Mouse (Mus musculus) limb, embryonic 14.5 days (tissue): ENCODE data around the gene Clec3a. TPM values are rescaled to one million over a fixed set of nuclear protein-coding genes. Genes with fewer than 3 reads are reported as not detected.

ENCODE experiments used
- ATAC-seq: fragments of 200-750 bp; cut with Nextera tagmentation; 2 replicates; pipeline ENCODE4 v1.8.0; 2017; ENCODE audit warnings: low read depth, moderate number of reproducible peaks, moderate TSS enrichment; ENCODE audit not compliant: low FRiP score
- DNase-seq: peaks from one replicate; pipeline ENCODE4 v3.0.0-alpha.2; 2015; ENCODE audit warnings: low spot score
- H3K27ac ChIP-seq: fragments of 300-500 bp; sonication (generic); replicated peaks from 2 replicates; pipeline ENCODE4 v1.5.1; 2014; ENCODE audit warnings: low read depth, mild to moderate bottlenecking, low read length, moderate library complexity, mixed read lengths
- H3K27me3 ChIP-seq: fragments of 300-500 bp; sonication (generic); 2 replicates; pipeline ENCODE4 v1.6.1; 2014; ENCODE audit warnings: low read length, mixed read lengths; ENCODE audit not compliant: control insufficient read depth, insufficient read depth
- H3K36me3 ChIP-seq: fragments of 300-500 bp; sonication (generic); 2 replicates; pipeline ENCODE4 v1.6.1; 2014; ENCODE audit warnings: mild to moderate bottlenecking, low read length, moderate library complexity, mixed read lengths; ENCODE audit not compliant: control insufficient read depth, insufficient read depth
- H3K4me1 ChIP-seq: fragments of 300-500 bp; sonication (generic); 2 replicates; pipeline ENCODE4 v1.6.1; 2014; ENCODE audit warnings: antibody characterized with exemption, low read length, mixed read lengths; ENCODE audit not compliant: control insufficient read depth, insufficient read depth
- H3K4me2 ChIP-seq: fragments of 300-500 bp; sonication (generic); replicated peaks from 2 replicates; pipeline ENCODE4 v1.6.1; 2014; ENCODE audit warnings: low read depth, mild to moderate bottlenecking, low read length, moderate library complexity; ENCODE audit not compliant: severe bottlenecking
- H3K4me3 ChIP-seq: fragments of 300-500 bp; sonication (generic); replicated peaks from 2 replicates; pipeline ENCODE4 v1.5.1; 2014; ENCODE audit warnings: low read length
- H3K9ac ChIP-seq: fragments of 300-500 bp; sonication (generic); 2 replicates; pipeline ENCODE4 v1.6.1; 2014; ENCODE audit warnings: mild to moderate bottlenecking, low read depth, low read length, moderate library complexity; ENCODE audit not compliant: severe bottlenecking
- H3K9me3 ChIP-seq: fragments of 300-500 bp; sonication (generic); 2 replicates; pipeline ENCODE4 v1.6.1; 2016; ENCODE audit warnings: low read length; ENCODE audit not compliant: control insufficient read depth
- POLR2A ChIP-seq: fragments of 200-500 bp; IDR thresholded peaks from 2 replicates; pipeline ENCODE4 v1.8.0; 2012; ENCODE audit warnings: inconsistent platforms, mild to moderate bottlenecking, moderate library complexity, borderline replicate concordance; ENCODE audit not compliant: insufficient read depth, insufficient read length; ENCODE audit errors: extremely low read depth
- WGBS: fragments of 180-500 bp; shearing (Covaris S2); extraction: QIAGEN DNeasy Blood & Tissue Kit; methylation state at CpG from one replicate; pipeline ENCODE4 v1.1.7; 2014; 5-methylcytosine and 5-hydroxymethylcytosine counted together
- polyA plus RNA-seq, 2 experiments: library from polyadenylated mRNA; depleted of rRNA in 1 of 2; stranded (reverse) in 1 of 2; unstranded in 1 of 2; fragments of >200 nt; fragmentation: Nextera tagmentation in 1 of 2; extraction: Ambion mirVana in 1 of 2; gene quantifications; 2 replicates each; pipeline versions ENCODE4 v1.2.1 to v1.2.3; 2012 to 2014

Clec3a gene
- polyA plus RNA-seq, 2 experiments = 3.4 to 8.3 TPM

- Histone ChIP-seq H3K36me3 (no peaks in the 10 kb centered on the region), H3K4me1 (no peaks in the 10 kb centered on the region), H3K9me3 (no peaks in the 10 kb centered on the region), H3K27ac (no peak overlapping the region), H3K4me3 (no peak overlapping the region), H3K9ac (no peak overlapping the region), H3K4me2 (no peak overlapping the region), H3K27me3 (no peaks in the 10 kb centered on the region)
- WGBS = 74% methylated on average over 25 of the region's 25 CpGs
- ATAC-seq (no peak), DNase-seq (peak; percentile 44)
- TF ChIP-seq POLR2A = no peak
These were observed 40.4 kb downstream of the Clec3a start for GRCm38 (mm10) chr8:114458113-114458784.

- Histone ChIP-seq H3K4me2 (no peak overlapping the region), H3K4me1 (no peaks in the 10 kb centered on the region), H3K27ac (no peak overlapping the region), H3K36me3 (no peaks in the 10 kb centered on the region), H3K4me3 (no peak overlapping the region), H3K9me3 (no peaks in the 10 kb centered on the region), H3K27me3 (no peaks in the 10 kb centered on the region), H3K9ac (no peak overlapping the region)
- 77% methylated on average over 5 of the region's 5 CpGs for WGBS
- no peak for TF ChIP-seq POLR2A
- DNase-seq (no peak), ATAC-seq (no peak)
These were observed 42.7 kb downstream of the Clec3a start for GRCm38 (mm10) chr8:114460600-114460999.

GRCm38 (mm10) chr8:114462591-114462990 lies 44.7 kb downstream of the Clec3a start:
- ATAC-seq (no peak), DNase-seq (no peak)
- no peaks in the 10 kb centered on the region for H3K36me3 ChIP-seq
- no peak overlapping the region for H3K4me2 ChIP-seq
- H3K9me3 ChIP-seq = no peaks in the 10 kb centered on the region
- no peak overlapping the region for H3K27ac ChIP-seq
- no peaks in the 10 kb centered on the region for H3K27me3 ChIP-seq
- no peak for TF ChIP-seq POLR2A
- H3K4me3 ChIP-seq = no peak overlapping the region
- 90% methylated on average over 11 of the region's 11 CpGs for WGBS
- H3K4me1 ChIP-seq = no peaks in the 10 kb centered on the region
- no peak overlapping the region for H3K9ac ChIP-seq

GRCm38 (mm10) chr8:114463305-114463704 lies 45.4 kb downstream of the Clec3a start:
- Histone ChIP-seq H3K36me3 (no peaks in the 10 kb centered on the region), H3K27ac (no peak overlapping the region), H3K4me2 (no peak overlapping the region), H3K9ac (no peak overlapping the region), H3K27me3 (no peaks in the 10 kb centered on the region), H3K4me1 (no peaks in the 10 kb centered on the region), H3K4me3 (no peak overlapping the region), H3K9me3 (no peaks in the 10 kb centered on the region)
- ATAC-seq (no peak), DNase-seq (no peak)
- TF ChIP-seq POLR2A = no peak
- 60% methylated on average over 10 of the region's 10 CpGs for whole genome bisulfite sequencing

- H3K36me3 ChIP-seq = no peaks in the 10 kb centered on the region
- DNase-seq (no peak), ATAC-seq (no peak)
- 82% methylated on average over 21 of the region's 21 CpGs for WGBS
- H3K27ac ChIP-seq = no peak overlapping the region
- no peaks in the 10 kb centered on the region for H3K27me3 ChIP-seq
- H3K4me3 ChIP-seq = no peak overlapping the region
- no peak for TF ChIP-seq POLR2A
- no peak overlapping the region for H3K4me2 ChIP-seq
- no peak overlapping the region for H3K9ac ChIP-seq
- no peaks in the 10 kb centered on the region for H3K9me3 ChIP-seq
- no peaks in the 10 kb centered on the region for H3K4me1 ChIP-seq
These were observed 50.8 kb downstream of the Clec3a start for GRCm38 (mm10) chr8:114468526-114469207.
